Mouse (Mus musculus) lung, embryonic 14.5 days (tissue): ENCODE measurements around the gene Fbxo4. TPM values are rescaled to one million over a fixed set of nuclear protein-coding genes. Genes with fewer than 3 reads are reported as not detected.

Experiments
- ATAC-seq: fragments of 200-750 bp; cut with Nextera tagmentation; 2 replicates; pipeline ENCODE4 v1.8.0; 2017; ENCODE audit warnings: mild to moderate bottlenecking, moderate TSS enrichment, moderate library complexity; ENCODE audit not compliant: insufficient read depth
- DNase-seq: peaks from one replicate; pipeline ENCODE4 v3.0.0-alpha.2; 2015
- H3K27ac ChIP-seq: fragments of 300-500 bp; sonication (generic); 2 replicates; pipeline ENCODE4 v1.5.1; 2014; ENCODE audit warnings: low read depth, mild to moderate bottlenecking, moderate library complexity
- H3K27me3 ChIP-seq: fragments of 300-500 bp; sonication (generic); 2 replicates; pipeline ENCODE4 v1.6.1; 2014; ENCODE audit warnings: low read length, control low read depth; ENCODE audit not compliant: insufficient read depth
- H3K36me3 ChIP-seq: fragments of 300-500 bp; sonication (generic); 2 replicates; pipeline ENCODE4 v1.6.1; 2014; ENCODE audit warnings: control low read depth; ENCODE audit not compliant: insufficient read depth
- H3K4me1 ChIP-seq: fragments of 300-500 bp; sonication (generic); 2 replicates; pipeline ENCODE4 v1.6.1; 2014; ENCODE audit warnings: antibody characterized with exemption, control low read depth; ENCODE audit not compliant: insufficient read depth
- H3K4me2 ChIP-seq: fragments of 300-500 bp; sonication (generic); 2 replicates; pipeline ENCODE4 v1.6.1; 2014; ENCODE audit warnings: mild to moderate bottlenecking
- H3K4me3 ChIP-seq: fragments of 300-500 bp; sonication (generic); 2 replicates; pipeline ENCODE4 v1.5.1; 2014; ENCODE audit warnings: low read depth, low read length
- H3K9ac ChIP-seq: fragments of 300-500 bp; sonication (generic); 2 replicates; pipeline ENCODE4 v1.6.1; 2014
- H3K9me3 ChIP-seq: fragments of 300-500 bp; sonication (generic); 2 replicates; pipeline ENCODE4 v1.6.1; 2016; ENCODE audit warnings: low read depth, low read length, control low read depth
- CTCF ChIP-seq: IDR thresholded peaks from 2 replicates; pipeline ENCODE4 v1.5.1; 2016; ENCODE audit warnings: antibody characterized with exemption, low read depth
- WGBS: fragments of 180-500 bp; shearing (Covaris S2); extraction: QIAGEN DNeasy Blood & Tissue Kit; methylation state at CpG from one replicate; pipeline ENCODE4 v1.1.7; 2014; 5-methylcytosine and 5-hydroxymethylcytosine counted together
- polyA plus RNA-seq: library from polyadenylated mRNA; unstranded; fragments of >200 nt; fragmentation: Nextera tagmentation; extraction: Ambion mirVana; gene quantifications from 2 replicates; pipeline ENCODE4 v1.2.1, GENCODE M21; 2014

The Fbxo4 gene
- polyA plus RNA-seq, 1 experiment from 2014 or later, result 12.6 TPM

DNA sequence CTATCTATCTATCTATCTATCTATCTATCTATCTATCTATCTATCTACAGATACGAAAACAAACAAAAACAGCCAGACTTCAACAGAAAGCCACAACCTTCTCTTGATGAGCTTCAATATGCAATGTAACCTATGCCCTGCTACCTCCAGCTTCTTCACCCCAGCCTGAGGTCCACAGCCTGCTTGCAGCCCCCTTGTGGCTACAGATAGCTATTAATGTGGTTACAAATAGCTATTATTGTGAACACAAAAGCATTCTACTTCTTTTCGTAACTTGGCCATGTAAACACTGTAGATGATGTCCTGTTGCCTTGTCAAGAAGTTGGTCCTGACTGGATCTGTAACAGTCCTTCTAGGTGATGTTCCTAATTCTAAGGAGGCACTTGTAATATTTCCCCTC is 41.2 kb downstream of the Fbxo4 start:
- ATAC-seq (no peak), DNase-seq (peak; percentile 15)
- no peaks in the 10 kb centered on the region for H3K36me3 ChIP-seq
- H3K27ac ChIP-seq, result no peak overlapping the region
- H3K9ac ChIP-seq, result no peak overlapping the region
- peak; percentile 41 for TF ChIP-seq CTCF
- no peaks in the 10 kb centered on the region for H3K27me3 ChIP-seq
- WGBS, result 86% methylated on average over 2 of the region's 2 CpGs
- H3K4me3 ChIP-seq, result no peak overlapping the region
- H3K4me2 ChIP-seq, result no peak overlapping the region
- H3K4me1 ChIP-seq, result no peaks in the 10 kb centered on the region
- no peaks in the 10 kb centered on the region for H3K9me3 ChIP-seq

DNA sequence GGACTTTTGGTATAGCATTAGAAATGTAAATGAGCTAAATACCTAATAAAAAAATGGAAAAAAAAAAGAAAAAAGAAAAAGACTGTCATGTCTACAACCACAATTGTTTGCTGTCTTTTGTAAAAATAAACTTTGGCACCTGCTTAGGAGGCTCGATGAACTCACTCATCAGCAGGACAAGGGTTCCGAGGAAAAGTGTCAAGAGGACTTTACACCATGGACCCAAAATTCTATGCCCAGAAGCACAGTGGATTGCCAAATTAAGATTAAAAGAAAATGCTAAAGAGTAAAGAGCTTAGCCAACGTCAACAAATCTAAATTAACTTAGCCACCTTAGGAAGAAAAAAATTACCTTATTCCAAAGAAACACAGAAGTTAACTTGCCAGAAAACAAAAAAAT is 43.3 kb downstream of the Fbxo4 start:
- H3K4me3 ChIP-seq, result no peak overlapping the region
- DNase-seq (no peak), ATAC-seq (no peak)
- no peaks in the 10 kb centered on the region for H3K36me3 ChIP-seq
- H3K9ac ChIP-seq, result no peak overlapping the region
- H3K4me2 ChIP-seq, result no peak overlapping the region
- H3K9me3 ChIP-seq, result no peaks in the 10 kb centered on the region
- no peaks in the 10 kb centered on the region for H3K4me1 ChIP-seq
- TF ChIP-seq CTCF, result no peak
- WGBS, result 81% methylated on average over 3 of the region's 3 CpGs
- H3K27me3 ChIP-seq, result no peaks in the 10 kb centered on the region
- H3K27ac ChIP-seq, result no peak overlapping the region

DNA sequence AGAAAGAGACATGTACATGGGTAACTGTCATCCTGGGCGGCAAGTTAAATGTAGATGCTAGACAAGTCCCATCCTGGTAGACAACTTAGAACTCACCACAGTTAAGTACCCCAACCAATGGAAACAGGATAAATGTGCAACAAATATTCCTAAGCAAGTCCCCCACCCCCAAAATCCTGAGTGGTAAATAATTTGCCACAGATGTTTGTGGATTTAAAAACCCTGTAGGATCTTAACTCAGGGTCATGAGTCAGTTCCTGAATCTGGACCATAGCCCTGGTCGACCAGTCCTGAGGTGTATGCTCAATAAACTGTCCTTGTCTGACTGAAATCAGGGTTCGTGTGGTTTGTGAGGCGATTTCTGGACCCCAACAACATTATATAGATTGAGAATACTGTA is 45.9 kb downstream of the Fbxo4 start:
- WGBS, result 79% methylated on average over 4 of the region's 4 CpGs
- no peak for ATAC-seq

DNA sequence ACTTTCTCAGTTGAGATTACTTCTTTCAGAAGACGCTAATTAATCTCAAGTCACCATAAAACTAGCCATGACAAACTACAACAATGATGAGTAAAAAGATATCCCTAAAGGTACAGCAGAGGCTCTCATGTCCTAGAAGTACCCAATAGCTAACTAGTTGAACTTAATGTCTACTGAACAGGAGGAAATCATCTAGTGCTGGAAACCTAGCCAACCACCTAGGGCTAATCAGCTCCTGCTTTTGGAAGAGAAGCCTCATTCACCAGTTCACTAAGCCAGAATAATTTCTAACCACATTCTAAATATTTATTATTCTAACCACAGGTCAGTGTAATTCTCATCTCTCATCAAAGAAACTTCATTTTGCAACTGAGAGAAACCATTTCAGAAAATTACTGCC is 47.4 kb downstream of the Fbxo4 start:
- no peaks in the 10 kb centered on the region for H3K9me3 ChIP-seq
- DNase-seq (no peak), ATAC-seq (no peak)
- TF ChIP-seq CTCF, result no peak
- H3K4me1 ChIP-seq, result no peaks in the 10 kb centered on the region
- no peaks in the 10 kb centered on the region for H3K36me3 ChIP-seq
- H3K27me3 ChIP-seq, result no peaks in the 10 kb centered on the region
- H3K9ac ChIP-seq, result no peak overlapping the region
- WGBS, result 89% methylated on average over 1 of the region's 1 CpGs
- no peak overlapping the region for H3K27ac ChIP-seq
- no peak overlapping the region for H3K4me3 ChIP-seq
- no peak overlapping the region for H3K4me2 ChIP-seq

More for the DNA sequence above, 45.9 kb downstream of the Fbxo4 start:
- TF ChIP-seq CTCF, result no peak
- H3K9me3 ChIP-seq, result no peaks in the 10 kb centered on the region
- no peak overlapping the region for H3K4me2 ChIP-seq
- no peak for DNase-seq
- no peaks in the 10 kb centered on the region for H3K4me1 ChIP-seq
- H3K27ac ChIP-seq, result no peak overlapping the region
- H3K27me3 ChIP-seq, result no peaks in the 10 kb centered on the region
- no peak overlapping the region for H3K4me3 ChIP-seq
- H3K36me3 ChIP-seq, result no peaks in the 10 kb centered on the region
- H3K9ac ChIP-seq, result no peak overlapping the region

Other genes with a start within 250 kb of the Fbxo4 start
- 35.1 and 38.8 TPM in 2 replicates for gene AW549877, start 16.2 kb upstream of the Fbxo4 start, polyA plus RNA-seq
- 210 and 226 TPM in 2 replicates for gene Oxct1, start 46.8 kb upstream of the Fbxo4 start, polyA plus RNA-seq